Mouse (Mus musculus): Measurements from ENCODE around the gene E330021D16Rik. TPM values are rescaled to one million over a fixed set of nuclear protein-coding genes. Genes with fewer than 3 reads are reported as not detected.
A peak's percentile ranks its signal among the peaks of the same experiment; 100 is the strongest.
"Not testable (repeated sequence)": the region's sequence is repeated elsewhere in the genome, so short reads cannot be mapped to it uniquely, and the experiment has no call there.

E330021D16Rik gene
- not detected in 2 replicates for total RNA-seq (2015)
- not detected in 2 replicates for total RNA-seq (2017)

- peak; percentile 62 for ATAC-seq (replicated peaks; ENCODE audit: poor library complexity)
Observed at GRCm38 (mm10) chr6:136415133-136415775, at the start of gene E330021D16Rik. TSS of gene E330021D16Rik (minus strand) at chr6:136415569.

- ATAC-seq (replicated peaks; ENCODE audit: poor library complexity), result no peak
Observed at GRCm38 (mm10) chr6:136465021-136465420, 49.7 kb upstream of the E330021D16Rik start.

GRCm38 (mm10) chr6:136464121-136464621 lies 48.8 kb upstream of the E330021D16Rik start:
- no peak for ATAC-seq (replicated peaks; ENCODE audit: poor library complexity)

GRCm38 (mm10) chr6:136463491-136463890 lies 48.1 kb upstream of the E330021D16Rik start:
- ATAC-seq (replicated peaks; ENCODE audit: poor library complexity), result no peak

GRCm38 (mm10) chr6:136459156-136459555 lies 43.8 kb upstream of the E330021D16Rik start:
- ATAC-seq (replicated peaks; ENCODE audit: poor library complexity), result peak; percentile 64

GRCm38 (mm10) chr6:136456302-136456701 lies 40.9 kb upstream of the E330021D16Rik start:
- ATAC-seq (replicated peaks; ENCODE audit: poor library complexity), result no peak

- ATAC-seq (replicated peaks; ENCODE audit: poor library complexity), result no peak
Observed at GRCm38 (mm10) chr6:136455696-136456095, 40.3 kb upstream of the E330021D16Rik start.

- no peak for ATAC-seq (replicated peaks; ENCODE audit: poor library complexity)
Observed at GRCm38 (mm10) chr6:136452623-136453022, 37.3 kb upstream of the E330021D16Rik start.

- no peak for ATAC-seq (replicated peaks; ENCODE audit: poor library complexity)
Observed at GRCm38 (mm10) chr6:136450863-136451262, 35.5 kb upstream of the E330021D16Rik start.

- peak; percentile 38 for ATAC-seq (replicated peaks; ENCODE audit: poor library complexity)
Observed at GRCm38 (mm10) chr6:136449930-136450329, 34.6 kb upstream of the E330021D16Rik start.

- ATAC-seq (replicated peaks; ENCODE audit: poor library complexity), result peak; percentile 85
Observed at GRCm38 (mm10) chr6:136449270-136449692, 33.9 kb upstream of the E330021D16Rik start.

GRCm38 (mm10) chr6:136439205-136439604 lies 23.8 kb upstream of the E330021D16Rik start:
- ATAC-seq (replicated peaks; ENCODE audit: poor library complexity), result peak; percentile 68

- ATAC-seq (replicated peaks; ENCODE audit: poor library complexity), result not testable (repeated sequence)
Observed at GRCm38 (mm10) chr6:136436151-136436550, 20.8 kb upstream of the E330021D16Rik start.

- ATAC-seq (replicated peaks; ENCODE audit: poor library complexity), result peak; percentile 50
Observed at GRCm38 (mm10) chr6:136433573-136433972, 18.2 kb upstream of the E330021D16Rik start.

GRCm38 (mm10) chr6:136431896-136432248 lies 16.5 kb upstream of the E330021D16Rik start:
- ATAC-seq (replicated peaks; ENCODE audit: poor library complexity), result no peak

- peak; percentile 84 for ATAC-seq (replicated peaks; ENCODE audit: poor library complexity)
Observed at GRCm38 (mm10) chr6:136431169-136431895, 16.0 kb upstream of the E330021D16Rik start.

- no peak for ATAC-seq (replicated peaks; ENCODE audit: poor library complexity)
Observed at GRCm38 (mm10) chr6:136429441-136429840, 14.1 kb upstream of the E330021D16Rik start.

- ATAC-seq (replicated peaks; ENCODE audit: poor library complexity), result no peak
Observed at GRCm38 (mm10) chr6:136428412-136428811, 13.0 kb upstream of the E330021D16Rik start.

GRCm38 (mm10) chr6:136427240-136427639 lies 11.9 kb upstream of the E330021D16Rik start:
- no peak for ATAC-seq (replicated peaks; ENCODE audit: poor library complexity)

- ATAC-seq (replicated peaks; ENCODE audit: poor library complexity), result no peak
Observed at GRCm38 (mm10) chr6:136425956-136426355, 10.6 kb upstream of the E330021D16Rik start.

GRCm38 (mm10) chr6:136424166-136424565 lies 8.8 kb upstream of the E330021D16Rik start:
- ATAC-seq (replicated peaks; ENCODE audit: poor library complexity), result no peak

GRCm38 (mm10) chr6:136423201-136423600 lies 7.8 kb upstream of the E330021D16Rik start:
- ATAC-seq (replicated peaks; ENCODE audit: poor library complexity), result no peak
